Mouse (Mus musculus): ENCODE data around the gene Mid1.
"Not testable (repeated sequence)": the region's sequence is repeated elsewhere in the genome, so short reads cannot be mapped to it uniquely, and the experiment has no call there.

Gene Mid1

DNA sequence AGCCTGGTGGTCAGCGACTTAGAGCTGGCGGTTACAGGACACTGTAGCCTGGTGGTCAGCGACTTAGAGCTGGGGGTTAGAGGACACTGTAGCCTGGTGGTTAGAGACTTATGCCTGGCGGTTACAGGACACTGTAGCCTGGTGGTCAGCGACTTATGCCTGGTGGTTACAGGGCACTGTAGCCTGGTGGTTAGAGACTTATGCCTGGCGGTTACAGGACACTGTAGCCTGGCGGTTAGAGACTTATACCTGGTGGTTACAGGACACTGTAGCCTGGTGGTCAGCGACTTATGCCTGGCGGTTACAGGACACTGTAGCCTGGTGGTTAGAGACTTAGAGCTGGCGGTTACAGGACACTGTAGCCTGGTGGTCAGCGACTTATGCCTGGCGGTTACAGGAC, 330.9 kb downstream of the Mid1 start:
- DNase-seq (ENCODE audit: low spot score in 2 of 2) = not testable (repeated sequence)

GRCm38 (mm10) chrX:170017333-170018245, 332.6 kb downstream of the Mid1 start:
- peak in 1 of 2 experiments; percentile 68 for DNase-seq (ENCODE audit: low spot score in 2 of 2)

GRCm38 (mm10) chrX:170018571-170019218, 333.7 kb downstream of the Mid1 start:
- peak; percentile 70 to 79 for DNase-seq (ENCODE audit: low spot score in 2 of 2)

DNA sequence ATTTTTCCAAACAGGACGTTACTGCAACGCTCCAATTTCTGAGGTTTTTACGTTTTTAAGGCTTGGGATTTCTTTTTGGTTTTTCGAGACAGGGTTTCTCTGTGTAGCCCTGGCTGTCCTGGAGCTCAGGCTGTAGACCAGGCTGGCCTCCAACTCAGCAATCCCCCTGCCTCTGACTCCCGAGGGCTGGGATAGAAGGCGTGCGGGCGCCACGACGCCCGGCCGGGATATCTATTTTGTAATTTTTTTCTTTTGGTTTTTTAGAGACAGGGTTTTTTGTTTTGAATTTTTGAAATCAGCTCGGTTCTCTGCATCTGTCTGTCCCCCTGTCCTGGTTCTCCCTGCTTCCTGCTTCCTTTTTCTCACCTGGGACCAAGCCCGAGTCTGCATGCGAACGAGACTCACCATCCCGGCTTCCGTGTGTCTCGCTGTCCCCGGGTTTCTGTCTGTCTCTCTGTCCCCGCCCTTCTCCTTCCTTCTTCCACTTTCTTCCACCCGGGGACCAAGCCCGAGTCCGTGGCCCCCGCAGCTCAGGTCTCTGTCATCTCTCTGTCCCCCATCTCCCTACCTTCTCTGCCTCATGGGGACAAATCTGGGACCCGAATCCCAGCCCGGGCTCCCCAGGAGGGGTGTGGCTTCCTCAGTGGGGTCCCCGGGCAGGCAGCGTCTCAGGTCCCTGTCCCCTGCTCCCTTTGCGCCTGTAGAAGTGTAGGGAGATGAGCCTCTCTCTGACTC, 334.4 kb downstream of the Mid1 start:
- not testable (repeated sequence) for DNase-seq (ENCODE audit: low spot score in 2 of 2)

- DNase-seq (ENCODE audit: low spot score in 2 of 2) = peak; percentile 97 to 99
Measured at GRCm38 (mm10) chrX:170019954-170020689, 335.1 kb downstream of the Mid1 start.

DNA sequence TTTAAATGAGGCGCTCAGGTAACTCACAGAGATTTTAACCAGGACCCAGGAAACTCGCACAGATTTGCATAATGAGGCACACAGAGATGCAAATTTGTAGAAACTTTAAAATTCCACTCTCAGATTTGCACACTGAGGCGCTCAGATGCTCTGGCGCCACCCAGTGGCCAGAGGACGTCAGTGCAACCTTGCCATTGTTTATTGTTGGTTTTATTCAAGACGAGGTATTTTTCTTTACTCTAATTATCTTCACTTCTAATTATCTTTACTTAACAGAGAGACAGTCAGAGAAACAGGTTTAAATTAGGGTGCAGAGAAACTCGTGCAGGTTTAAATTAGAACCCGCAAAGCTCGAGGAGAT, 335.7 kb downstream of the Mid1 start:
- DNase-seq (ENCODE audit: low spot score in 2 of 2) = peak; percentile 85

DNA sequence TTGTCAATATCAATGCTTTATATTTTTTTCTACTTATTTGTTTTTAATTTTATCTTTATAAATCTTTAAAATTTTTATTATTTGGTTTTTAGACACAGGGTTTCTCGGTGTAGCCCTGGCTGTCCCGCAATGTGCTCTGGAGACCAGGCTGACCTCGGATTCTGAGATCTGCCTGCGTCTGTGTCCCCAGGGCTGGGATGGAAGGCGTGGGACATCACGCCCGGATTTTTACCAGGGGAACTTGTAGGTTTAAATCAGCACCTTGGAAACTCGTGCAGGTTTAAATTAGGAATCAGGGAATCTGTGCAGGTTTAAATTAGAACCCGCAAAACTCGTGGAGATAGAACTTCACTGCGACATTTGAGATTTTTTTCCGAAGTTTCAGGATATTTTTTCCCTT, 336.2 kb downstream of the Mid1 start:
- not testable (repeated sequence) for DNase-seq (ENCODE audit: low spot score in 2 of 2)

DNA sequence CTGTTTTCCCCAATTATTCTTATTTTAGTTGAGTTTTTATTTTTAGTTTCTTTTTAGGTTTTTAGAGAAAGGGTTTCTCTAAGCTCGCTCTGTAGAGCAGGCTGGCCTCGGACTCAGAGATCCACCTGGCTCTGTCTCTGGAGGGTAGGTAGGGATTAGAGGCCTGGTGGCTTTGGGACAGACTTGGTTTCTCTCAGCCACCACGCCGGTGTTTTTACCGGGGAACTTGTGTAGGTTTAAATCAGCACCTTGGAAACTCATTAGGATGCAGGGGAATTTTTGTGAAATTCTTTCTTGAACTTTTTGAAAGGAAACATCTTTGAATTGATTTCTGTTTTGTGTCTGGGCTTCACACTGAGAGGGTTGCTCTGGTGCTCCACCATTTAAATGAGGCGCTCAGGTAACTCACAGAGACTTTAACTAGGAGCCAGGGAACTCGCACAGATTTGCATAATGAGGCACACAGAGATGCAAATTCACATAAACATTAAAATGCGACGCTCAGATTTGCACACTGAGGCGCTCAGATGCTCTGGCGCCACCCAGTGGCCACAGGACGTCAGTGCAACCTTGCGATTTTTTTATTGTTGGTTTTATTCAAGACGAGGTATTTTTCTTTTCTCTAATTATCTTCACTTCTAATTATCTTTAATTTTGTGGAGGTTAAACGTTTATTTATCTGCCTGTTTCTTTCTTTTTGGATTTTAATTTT, 336.9 kb downstream of the Mid1 start:
- peak in 1 of 2 experiments; percentile 65 for DNase-seq (ENCODE audit: low spot score in 2 of 2)
